Mouse (Mus musculus) myocyte (in vitro differentiated cells): Measurements from ENCODE around the gene Gpatch3. TPM values are rescaled to one million over a fixed set of nuclear protein-coding genes. Genes with fewer than 3 reads are reported as not detected.

Experiments used
- H3K27me3 ChIP-seq: one replicate; pipeline ENCODE4 v1.6.1; 2011; ENCODE audit not compliant: control insufficient read depth, insufficient read depth, insufficient read length
- H3K36me3 ChIP-seq: one replicate; pipeline ENCODE4 v1.6.1; 2011; ENCODE audit not compliant: control insufficient read depth, insufficient read depth
- H3K4me2 ChIP-seq: one replicate; pipeline ENCODE4 v1.6.1; 2011; ENCODE audit warnings: low read depth, control low read depth
- H3K4me3 ChIP-seq: one replicate; pipeline ENCODE4 v1.5.1; 2011; ENCODE audit warnings: mild to moderate bottlenecking, control low read depth, moderate library complexity
- H3K79me2 ChIP-seq: one replicate; pipeline ENCODE4 v1.6.1; 2011; ENCODE audit not compliant: control insufficient read depth, insufficient read depth
- H3ac ChIP-seq: one replicate; pipeline ENCODE4 v1.6.1; 2011; ENCODE audit not compliant: control insufficient read depth, insufficient read length
- CEBPB ChIP-seq: IDR thresholded peaks from 2 replicates; pipeline ENCODE4 v1.6.1; 2011; ENCODE audit warnings: mild to moderate bottlenecking, moderate library complexity; ENCODE audit not compliant: poor library complexity, insufficient read depth, severe bottlenecking
- E2F4 ChIP-seq: IDR thresholded peaks from one replicate; pipeline ENCODE4 v1.6.1; 2011; ENCODE audit warnings: mild to moderate bottlenecking, control low read depth, moderate library complexity; ENCODE audit not compliant: insufficient read depth
- MAX ChIP-seq: IDR thresholded peaks from one replicate; pipeline ENCODE4 v1.6.1; 2011; ENCODE audit warnings: low read depth, mild to moderate bottlenecking, control low read depth
- MYOD1 ChIP-seq, 3 experiments: IDR thresholded peaks; one replicate each; pipeline ENCODE4 v1.6.1; 2011; ENCODE audit warnings: control low read depth in 2 of 3, low read depth in 2 of 3, mild to moderate bottlenecking in 2 of 3, moderate library complexity in 1 of 3; ENCODE audit not compliant: insufficient read length in 2 of 3, control insufficient read depth in 1 of 3
- MYOG ChIP-seq, 3 experiments: IDR thresholded peaks; one replicate each; pipeline ENCODE4 v1.6.1; 2011; ENCODE audit warnings: control low read depth in 2 of 3, low read depth in 2 of 3, mild to moderate bottlenecking in 2 of 3; ENCODE audit not compliant: insufficient read length in 2 of 3, control insufficient read depth in 1 of 3, insufficient read depth in 1 of 3
- POLR2A ChIP-seq: IDR thresholded peaks from one replicate; pipeline ENCODE4 v1.6.1; 2011; ENCODE audit warnings: low read depth, mild to moderate bottlenecking, control low read depth, moderate library complexity; ENCODE audit not compliant: insufficient read length
- POLR2AphosphoS2 ChIP-seq: IDR thresholded peaks from one replicate; pipeline ENCODE4 v1.6.1; 2011; ENCODE audit warnings: low read depth, control low read depth; ENCODE audit not compliant: insufficient read length
- REST ChIP-seq: IDR thresholded peaks from one replicate; pipeline ENCODE4 v1.6.1; 2011; ENCODE audit warnings: mild to moderate bottlenecking, control low read depth, moderate library complexity; ENCODE audit not compliant: insufficient read depth, insufficient read length
- SRF ChIP-seq: IDR thresholded peaks from one replicate; pipeline ENCODE4 v1.6.1; 2011; ENCODE audit warnings: low read depth; ENCODE audit not compliant: control insufficient read depth, insufficient read length
- TCF12 ChIP-seq: IDR thresholded peaks from one replicate; pipeline ENCODE4 v1.6.1; 2011; ENCODE audit warnings: mild to moderate bottlenecking, control low read depth; ENCODE audit not compliant: poor library complexity, insufficient read depth, severe bottlenecking
- USF1 ChIP-seq: IDR thresholded peaks from one replicate; pipeline ENCODE4 v1.6.1; 2011; ENCODE audit warnings: low read depth, mild to moderate bottlenecking, control low read depth, moderate library complexity
- polyA plus RNA-seq: library from polyadenylated mRNA; unstranded; fragments of >200 nt; fragmentation: generic; extraction: Trizol; gene quantifications from one replicate; pipeline ENCODE4 v1.2.1, GENCODE M21; 2012; ENCODE audit warnings: missing spikeins

The Gpatch3 gene
- polyA plus RNA-seq, 1 experiment, result 4.1 TPM

GRCm38 (mm10) chr4:133584059-133584951 lies 9.8 kb downstream of the Gpatch3 start, which contains the start of gene Gpn2:
Gene Gpn2 (plus strand): TSS chr4:133584362.
- H3K27me3 ChIP-seq, result no peaks in the 10 kb centered on the region
- H3ac ChIP-seq, result peak within 1 kb of the TSS; percentile 60
- H3K4me2 ChIP-seq, result peak within 1 kb of the TSS; percentile 86
- H3K79me2 ChIP-seq, result no peaks in the 10 kb centered on the region
- TF ChIP-seq MYOD1 (IDR thresholded peaks at IDR 0.05; ENCODE audit: control insufficient read depth in 1 of 3, insufficient read length in 2 of 3, low read depth in 2 of 3) (no peak), POLR2A (peak; percentile 70), CEBPB (no peak), TCF12 (no peak), POLR2AphosphoS2 (peak; percentile 81), SRF (no peak), E2F4 (peak; percentile 35), MYOG (IDR thresholded peaks at IDR 0.05; ENCODE audit: control insufficient read depth in 1 of 3, insufficient read depth in 1 of 3, insufficient read length in 2 of 3, low read depth in 2 of 3) (no peak)
- peak within 1 kb of the TSS; percentile 73 for H3K4me3 ChIP-seq
- no peaks in the 10 kb centered on the region for H3K36me3 ChIP-seq

GRCm38 (mm10) chr4:133592570-133592969 lies 18.0 kb downstream of the Gpatch3 start:
- no peak overlapping the region for H3K4me2 ChIP-seq
- H3K79me2 ChIP-seq, result no peaks in the 10 kb centered on the region
- no peak for TF ChIP-seq MYOD1 (IDR thresholded peaks at IDR 0.05; ENCODE audit: control insufficient read depth in 1 of 3, insufficient read length in 2 of 3, low read depth in 2 of 3)
- no peak for TF ChIP-seq USF1
- no peak for TF ChIP-seq POLR2AphosphoS2
- no peak for TF ChIP-seq CEBPB
- no peak for TF ChIP-seq MAX
- no peak for TF ChIP-seq POLR2A
- no peak for TF ChIP-seq SRF
- TF ChIP-seq REST, result no peak
- no peaks in the 10 kb centered on the region for H3K27me3 ChIP-seq
- no peak overlapping the region for H3K4me3 ChIP-seq
- H3ac ChIP-seq, result no peak overlapping the region
- H3K36me3 ChIP-seq, result no peaks in the 10 kb centered on the region

GRCm38 (mm10) chr4:133595538-133595937 lies 21.0 kb downstream of the Gpatch3 start:
- Histone ChIP-seq H3K79me2 (no peaks in the 10 kb centered on the region), H3K27me3 (no peaks in the 10 kb centered on the region), H3K4me3 (no peak overlapping the region), H3K36me3 (no peaks in the 10 kb centered on the region), H3K4me2 (no peak overlapping the region), H3ac (no peak overlapping the region)
- TF ChIP-seq MAX (no peak), CEBPB (no peak)

- TF ChIP-seq MYOD1 (IDR thresholded peaks at IDR 0.05; ENCODE audit: control insufficient read depth in 1 of 3, insufficient read length in 2 of 3, low read depth in 2 of 3) (no peak), TCF12 (no peak), CEBPB (no peak), POLR2A (no peak), USF1 (no peak), MYOG (IDR thresholded peaks at IDR 0.05; ENCODE audit: control insufficient read depth in 1 of 3, insufficient read depth in 1 of 3, insufficient read length in 2 of 3, low read depth in 2 of 3) (no peak), REST (no peak), POLR2AphosphoS2 (no peak), E2F4 (no peak)
- no peak overlapping the region for H3K4me3 ChIP-seq
- H3K27me3 ChIP-seq, result no peaks in the 10 kb centered on the region
- no peak overlapping the region for H3ac ChIP-seq
- no peaks in the 10 kb centered on the region for H3K36me3 ChIP-seq
- H3K79me2 ChIP-seq, result no peaks in the 10 kb centered on the region
- no peak overlapping the region for H3K4me2 ChIP-seq
Measured at GRCm38 (mm10) chr4:133596084-133596483, 21.5 kb downstream of the Gpatch3 start.

- Histone ChIP-seq H3K79me2 (no peaks in the 10 kb centered on the region), H3K4me3 (peak overlapping the region; percentile 24), H3K4me2 (peak overlapping the region; percentile 98), H3ac (no peak overlapping the region), H3K27me3 (no peaks in the 10 kb centered on the region), H3K36me3 (no peaks in the 10 kb centered on the region)
- TF ChIP-seq POLR2A (no peak), E2F4 (no peak), TCF12 (no peak), CEBPB (no peak), POLR2AphosphoS2 (no peak), MAX (no peak)
Measured at GRCm38 (mm10) chr4:133598616-133599015, 24.1 kb downstream of the Gpatch3 start.
